Mouse (Mus musculus): Measurements from ENCODE around the gene Gm28051. TPM values are rescaled to one million over a fixed set of nuclear protein-coding genes. Genes with fewer than 3 reads are reported as not detected.

Gm28051 gene
- polyA plus RNA-seq, 1 experiment, result not detected

GRCm38 (mm10) chr12:102703921-102704408 is 53.6 kb downstream of the Gm28051 start:
- Histone ChIP-seq H3K4me1 (ENCODE audit: control insufficient read depth, insufficient read depth, low read length) (peaks cover 20% of the 10 kb centered on the region), H3K4me3 (ENCODE audit: insufficient read depth, low read length) (peak overlapping the region; percentile 49), H3K27ac (ENCODE audit: insufficient read depth, low read length) (peak overlapping the region; percentile 54)
- TF ChIP-seq CTCF (IDR thresholded peaks at IDR 0.05; ENCODE audit: extremely low read depth, insufficient read depth, low read length) (no peak), POLR2A (IDR thresholded peaks at IDR 0.05; ENCODE audit: extremely low read depth, insufficient read depth, low read length) (no peak)

GRCm38 (mm10) chr12:102703441-102703840 is 54.1 kb downstream of the Gm28051 start:
- H3K4me1 ChIP-seq (ENCODE audit: control insufficient read depth, insufficient read depth, low read length), result peaks cover 20% of the 10 kb centered on the region
- peak overlapping the region; percentile 49 for H3K4me3 ChIP-seq (ENCODE audit: insufficient read depth, low read length)
- peak overlapping the region; percentile 27; the same call in 1 of the 2 replicates for H3K27ac ChIP-seq (ENCODE audit: insufficient read depth, low read length)
- TF ChIP-seq POLR2A (IDR thresholded peaks at IDR 0.05; ENCODE audit: extremely low read depth, insufficient read depth, low read length) (no peak), CTCF (IDR thresholded peaks at IDR 0.05; ENCODE audit: extremely low read depth, insufficient read depth, low read length) (no peak)

- H3K27ac ChIP-seq (ENCODE audit: insufficient read depth, low read length), result no peak overlapping the region
- peak overlapping the region; percentile 49 for H3K4me3 ChIP-seq (ENCODE audit: insufficient read depth, low read length)
- TF ChIP-seq POLR2A (IDR thresholded peaks at IDR 0.05; ENCODE audit: extremely low read depth, insufficient read depth, low read length) (no peak), CTCF (IDR thresholded peaks at IDR 0.05; ENCODE audit: extremely low read depth, insufficient read depth, low read length) (peak; percentile 30; the same call in 1 of the 2 replicates)
- peaks cover 20% of the 10 kb centered on the region for H3K4me1 ChIP-seq (ENCODE audit: control insufficient read depth, insufficient read depth, low read length)
These were observed 54.5 kb downstream of the Gm28051 start for GRCm38 (mm10) chr12:102703111-102703412.

- peak overlapping the region; percentile 49 for H3K4me3 ChIP-seq (ENCODE audit: insufficient read depth, low read length)
- peaks cover 21% of the 10 kb centered on the region for H3K4me1 ChIP-seq (ENCODE audit: control insufficient read depth, insufficient read depth, low read length)
- H3K27ac ChIP-seq (ENCODE audit: insufficient read depth, low read length), result no peak overlapping the region
- TF ChIP-seq POLR2A (IDR thresholded peaks at IDR 0.05; ENCODE audit: extremely low read depth, insufficient read depth, low read length) (no peak), CTCF (IDR thresholded peaks at IDR 0.05; ENCODE audit: extremely low read depth, insufficient read depth, low read length) (peak; percentile 37; the same call in 1 of the 2 replicates)
These were observed 55.0 kb downstream of the Gm28051 start for GRCm38 (mm10) chr12:102702356-102703110.

- Histone ChIP-seq H3K4me3 (ENCODE audit: insufficient read depth, low read length) (no peak overlapping the region), H3K27ac (ENCODE audit: insufficient read depth, low read length) (no peak overlapping the region), H3K4me1 (ENCODE audit: control insufficient read depth, insufficient read depth, low read length) (peaks cover 27% of the 10 kb centered on the region)
- no peak for TF ChIP-seq POLR2A (IDR thresholded peaks at IDR 0.05; ENCODE audit: extremely low read depth, insufficient read depth, low read length)
- TF ChIP-seq CTCF (IDR thresholded peaks at IDR 0.05; ENCODE audit: extremely low read depth, insufficient read depth, low read length), result no peak
These were observed 55.8 kb downstream of the Gm28051 start for GRCm38 (mm10) chr12:102701691-102702207.

GRCm38 (mm10) chr12:102700453-102700852 is 57.1 kb downstream of the Gm28051 start:
- peaks cover 26% of the 10 kb centered on the region for H3K4me1 ChIP-seq (ENCODE audit: control insufficient read depth, insufficient read depth, low read length)
- H3K4me3 ChIP-seq (ENCODE audit: insufficient read depth, low read length), result no peak overlapping the region
- H3K27ac ChIP-seq (ENCODE audit: insufficient read depth, low read length), result peak overlapping the region; percentile 13; the same call in 1 of the 2 replicates
- TF ChIP-seq CTCF (IDR thresholded peaks at IDR 0.05; ENCODE audit: extremely low read depth, insufficient read depth, low read length) (no peak), POLR2A (IDR thresholded peaks at IDR 0.05; ENCODE audit: extremely low read depth, insufficient read depth, low read length) (no peak)

GRCm38 (mm10) chr12:102699156-102699555 is 58.4 kb downstream of the Gm28051 start:
- no peak overlapping the region for H3K27ac ChIP-seq (ENCODE audit: insufficient read depth, low read length)

GRCm38 (mm10) chr12:102698089-102698684 is 59.4 kb downstream of the Gm28051 start:
- Histone ChIP-seq H3K4me3 (ENCODE audit: insufficient read depth, low read length) (no peak overlapping the region), H3K4me1 (ENCODE audit: control insufficient read depth, insufficient read depth, low read length) (peaks cover 29% of the 10 kb centered on the region), H3K27ac (ENCODE audit: insufficient read depth, low read length) (no peak overlapping the region)
- TF ChIP-seq CTCF (IDR thresholded peaks at IDR 0.05; ENCODE audit: extremely low read depth, insufficient read depth, low read length) (no peak), POLR2A (IDR thresholded peaks at IDR 0.05; ENCODE audit: extremely low read depth, insufficient read depth, low read length) (no peak)

More at GRCm38 (mm10) chr12:102699156-102699555, 58.4 kb downstream of the Gm28051 start:
- Histone ChIP-seq H3K4me1 (ENCODE audit: control insufficient read depth, insufficient read depth, low read length) (peaks cover 29% of the 10 kb centered on the region), H3K4me3 (ENCODE audit: insufficient read depth, low read length) (no peak overlapping the region)
- TF ChIP-seq CTCF (IDR thresholded peaks at IDR 0.05; ENCODE audit: extremely low read depth, insufficient read depth, low read length) (no peak), POLR2A (IDR thresholded peaks at IDR 0.05; ENCODE audit: extremely low read depth, insufficient read depth, low read length) (no peak)

- Histone ChIP-seq H3K4me1 (ENCODE audit: control insufficient read depth, insufficient read depth, low read length) (peaks cover 28% of the 10 kb centered on the region), H3K27ac (ENCODE audit: insufficient read depth, low read length) (no peak overlapping the region), H3K4me3 (ENCODE audit: insufficient read depth, low read length) (no peak overlapping the region)
- no peak for TF ChIP-seq CTCF (IDR thresholded peaks at IDR 0.05; ENCODE audit: extremely low read depth, insufficient read depth, low read length)
- TF ChIP-seq POLR2A (IDR thresholded peaks at IDR 0.05; ENCODE audit: extremely low read depth, insufficient read depth, low read length), result no peak
These were observed 60.2 kb downstream of the Gm28051 start for GRCm38 (mm10) chr12:102697381-102697780.

All from cortical plate, adult 2 months (tissue).